Mouse (Mus musculus): ENCODE measurements around the gene Ep400.

DNA sequence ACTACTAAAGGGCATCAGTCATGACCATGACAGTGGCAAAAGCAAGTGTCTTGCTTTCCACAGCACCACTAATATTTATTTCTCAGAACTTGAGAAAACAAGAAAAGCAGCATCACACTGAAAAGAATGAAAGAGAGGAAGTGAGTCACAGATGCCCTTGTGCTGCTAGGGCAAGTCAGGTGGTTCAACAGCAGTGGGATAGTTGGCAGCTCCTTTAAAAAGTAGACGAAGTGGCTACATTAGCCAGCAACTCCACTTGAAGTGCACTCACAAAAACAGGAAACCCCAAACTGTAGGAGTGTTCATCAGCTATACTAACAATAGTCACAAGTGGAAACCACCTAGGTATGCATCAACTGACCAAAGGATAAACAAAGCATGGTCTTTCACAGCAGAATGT is 66.5 kb downstream of the Ep400 start:
- TF ChIP-seq POLR2A (IDR thresholded peaks at IDR 0.05; ENCODE audit: insufficient read depth, low read depth, low read length) (no peak), CTCF (IDR thresholded peaks at IDR 0.05) (no peak)

All from heart, adult 2 months (tissue).